Comparison of ENCODE assay signal across 9 mouse cellular contexts in the genomic region with DNA sequence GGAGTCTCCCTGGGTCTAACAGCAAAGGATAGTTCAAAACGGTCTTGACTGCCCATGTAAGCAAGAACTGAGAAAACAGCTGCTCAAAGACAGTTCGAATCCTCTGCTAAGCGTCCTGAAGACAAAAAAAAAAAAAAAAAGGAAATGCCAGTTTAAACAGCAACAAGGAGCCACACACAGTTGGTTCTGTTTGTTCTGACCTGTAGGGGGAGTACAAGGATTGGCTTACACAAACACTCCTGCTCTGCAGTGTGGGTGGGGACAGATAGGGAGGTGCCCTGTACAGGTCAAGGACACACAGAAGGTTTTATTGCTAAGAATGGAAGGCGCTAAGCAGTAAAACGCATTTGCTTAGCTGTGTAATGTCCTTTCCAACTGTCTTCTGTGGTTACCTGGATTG. TPM values are rescaled to one million over a fixed set of nuclear protein-coding genes. Genes with fewer than 3 reads are reported as not detected.
DNase-seq lines count a peak whose midpoint lies in the region; TF ChIP-seq lines count a peak whose summit lies in the region.
"Had no signal": no experiment of that assay in that cellular context is flagged by ENCODE, and none has a peak within 500 bp of the region (broad histone marks: within the 10 kb centered on the region; RNA-seq: fewer than 3 reads in every experiment).

No protein-coding gene starts in this region.

- H3K36me3 ChIP-seq in spleen, adult 2 months (ENCODE audit: control insufficient read depth, insufficient read depth, low read length): no peaks in the 10 kb centered on the region

- no peak overlapping the region for H3K4me3 ChIP-seq in spleen, adult 2 months (ENCODE audit: extremely low read depth, insufficient read depth, insufficient read length)

- H3K27ac ChIP-seq in spleen, adult 2 months (ENCODE audit: insufficient read depth, low read length): no peak overlapping the region

- TF ChIP-seq POLR2A in spleen, adult 2 months (IDR thresholded peaks at IDR 0.05; ENCODE audit: low read depth, low read length): no peak

- no peaks in the 10 kb centered on the region for H3K27me3 ChIP-seq in spleen, adult 2 months (ENCODE audit: control insufficient read depth, insufficient read depth, low read length)

- H3K4me1 ChIP-seq in spleen, adult 2 months (ENCODE audit: control insufficient read depth, insufficient read depth, insufficient read length): no peaks in the 10 kb centered on the region

- 35% methylated on average over 5 of the region's 5 CpGs for WGBS in spleen, adult 2 months

- peak; percentile 66; the same call in 1 of the 2 replicates for TF ChIP-seq CTCF in spleen, adult 2 months (IDR thresholded peaks at IDR 0.05; ENCODE audit: extremely low read depth, insufficient read depth, insufficient read length, insufficient replicate concordance)

- DNase-seq in cerebellum, adult 11 months: peak; percentile 8
- no peak for DNase-seq in cerebellum, adult 11-12 months
- DNase-seq in spleen, adult 2 months (ENCODE audit: low read depth in 1 of 2, low spot score in 2 of 2): peak; percentile 31 to 66
- DNase-seq in spleen, postnatal 14 days (ENCODE audit: low spot score in 2 of 2): no peak
- peak; percentile 24 for DNase-seq in embryo, embryonic 11.5 days (ENCODE audit: low read depth, low spot score)
- peak; percentile 49 for DNase-seq in kidney, postnatal 10 days
- DNase-seq in naive thymus-derived CD4-positive, alpha-beta T cell, adult 2 months (ENCODE audit: low read depth): peak; percentile 80
- no peak for DNase-seq in right cerebral cortex, postnatal 4 days

RNA-seq across cellular contexts. Expression of a gene that starts 20.6 kb away (rescaled TPM):
- 33.6 and 38.9 TPM in 2 replicates for polyA plus RNA-seq in spleen, adult 2 months (2012; rRNA removed)

RNA-seq across cellular contexts. Expression of a gene that starts 20.9 kb away (rescaled TPM):
- not detected in 2 replicates for polyA plus RNA-seq in spleen, adult 2 months (2012; rRNA removed)
- polyA plus RNA-seq: limb, embryonic 11.5 days had no signal

Comparison
In these comparisons a context has a peak if more than half of its experiments do, and no peak if none do; other contexts are left out.
1. DNase-seq: peak in cerebellum, adult 11 months (single experiment), spleen, adult 2 months (2 of 2), embryo, embryonic 11.5 days (single experiment), kidney, postnatal 10 days (single experiment) and naive thymus-derived CD4-positive, alpha-beta T cell, adult 2 months (single experiment); none in cerebellum, adult 11-12 months (single experiment), spleen, postnatal 14 days (0 of 2) and right cerebral cortex, postnatal 4 days (single experiment).